Mouse (Mus musculus) B cell, adult 2 months (primary cell): ENCODE measurements around the gene Inpp5k.
A peak's percentile ranks its signal among the peaks of the same experiment; 100 is the strongest.

ENCODE experiments used
- DNase-seq, 2 experiments: peaks; one replicate each; pipeline ENCODE4 v3.0.0; 2022

The Inpp5k gene

GRCm38 (mm10) chr11:75655621-75656545 is 25.1 kb downstream of the Inpp5k start:
- peak; percentile 67 to 70 for DNase-seq

- DNase-seq: peak; percentile 39 to 42
Measured at GRCm38 (mm10) chr11:75656621-75657590, 26.1 kb downstream of the Inpp5k start.

GRCm38 (mm10) chr11:75657841-75658240 is 27.1 kb downstream of the Inpp5k start:
- no peak for DNase-seq

- no peak for DNase-seq
Measured at GRCm38 (mm10) chr11:75658311-75658710, 27.5 kb downstream of the Inpp5k start.

DNA sequence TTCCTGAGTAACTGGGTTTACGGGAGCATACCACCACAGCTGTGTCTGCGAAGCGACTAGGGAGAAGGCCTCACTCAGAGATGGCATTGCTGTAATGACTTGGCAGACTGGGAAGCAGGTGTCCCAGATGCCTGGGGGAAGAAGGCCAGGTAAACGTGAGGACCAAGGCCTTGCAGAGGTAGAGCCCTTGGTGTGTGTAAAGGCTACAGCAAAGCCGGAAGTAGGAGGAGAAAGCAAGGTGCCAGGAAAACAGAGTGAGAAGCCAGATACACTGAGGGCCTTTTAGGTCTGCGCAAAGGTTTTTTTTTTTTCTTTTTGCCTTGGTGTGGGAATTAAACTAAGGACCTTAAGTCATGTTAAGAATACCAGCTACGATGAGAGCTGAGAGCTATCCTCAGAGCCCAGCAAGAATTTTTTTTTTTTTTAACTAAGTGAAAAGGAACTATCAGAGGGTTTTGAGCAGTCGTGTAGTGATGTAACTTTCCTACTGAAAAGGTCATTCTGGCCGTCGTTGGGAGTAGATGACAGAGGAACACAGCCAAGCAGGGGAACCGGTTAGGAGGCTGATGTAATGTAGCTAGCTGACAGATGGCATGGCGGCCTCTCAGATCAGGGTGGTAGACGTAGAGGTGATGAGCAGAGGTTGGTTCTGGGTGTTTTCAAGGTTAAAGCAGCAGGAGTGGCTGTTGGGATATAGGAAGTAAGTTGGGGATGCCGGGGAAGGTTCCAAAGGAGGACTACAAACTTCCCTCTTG is 28.4 kb downstream of the Inpp5k start:
- DNase-seq: no peak

DNA sequence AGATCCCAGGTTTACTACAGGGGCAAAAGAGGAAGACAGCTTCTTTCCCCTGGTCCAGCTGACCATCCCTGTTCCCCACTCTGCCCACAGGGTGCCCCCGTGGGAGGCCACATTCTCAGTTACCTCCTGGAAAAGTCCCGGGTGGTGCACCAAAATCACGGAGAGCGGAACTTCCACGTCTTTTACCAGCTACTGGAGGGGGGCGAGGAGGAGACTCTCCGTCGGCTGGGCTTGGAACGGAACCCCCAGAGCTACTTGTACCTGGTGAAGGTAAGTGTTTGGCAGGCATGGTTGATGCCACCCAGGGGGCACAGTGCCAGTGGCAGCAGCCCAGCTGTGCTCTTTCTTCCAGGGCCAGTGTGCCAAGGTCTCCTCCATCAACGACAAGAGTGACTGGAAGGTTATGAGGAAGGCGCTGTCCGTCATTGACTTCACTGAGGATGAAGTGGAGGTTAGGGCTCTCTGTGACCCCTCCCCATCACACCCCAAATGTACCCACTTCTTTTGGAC is 29.3 kb downstream of the Inpp5k start:
- no peak for DNase-seq

GRCm38 (mm10) chr11:75660941-75661800 is 30.4 kb downstream of the Inpp5k start:
- no peak for DNase-seq

- DNase-seq: no peak
Measured at GRCm38 (mm10) chr11:75662131-75662530, 31.3 kb downstream of the Inpp5k start.

GRCm38 (mm10) chr11:75666296-75666695 is 35.5 kb downstream of the Inpp5k start:
- DNase-seq: no peak

- DNase-seq: no peak
Measured at GRCm38 (mm10) chr11:75668621-75669020, 37.8 kb downstream of the Inpp5k start.

GRCm38 (mm10) chr11:75669176-75669852 is 38.5 kb downstream of the Inpp5k start:
- DNase-seq: no peak

DNA sequence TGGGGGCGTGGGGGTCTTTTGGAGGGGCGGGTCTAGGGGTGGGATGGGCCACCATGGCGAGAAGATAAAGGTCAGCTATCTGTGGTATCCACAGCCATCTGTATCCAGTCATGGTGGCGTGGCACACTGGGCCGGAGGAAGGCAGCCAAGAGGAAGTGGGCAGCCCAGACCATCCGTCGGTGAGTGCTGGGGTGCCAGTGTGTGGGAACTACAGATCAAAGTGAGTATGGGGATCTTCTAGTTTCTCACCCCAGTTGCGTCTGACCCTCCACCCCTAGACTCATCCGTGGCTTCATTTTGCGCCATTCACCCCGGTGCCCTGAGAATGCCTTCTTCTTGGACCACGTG is 39.0 kb downstream of the Inpp5k start:
- no peak for DNase-seq

DNA sequence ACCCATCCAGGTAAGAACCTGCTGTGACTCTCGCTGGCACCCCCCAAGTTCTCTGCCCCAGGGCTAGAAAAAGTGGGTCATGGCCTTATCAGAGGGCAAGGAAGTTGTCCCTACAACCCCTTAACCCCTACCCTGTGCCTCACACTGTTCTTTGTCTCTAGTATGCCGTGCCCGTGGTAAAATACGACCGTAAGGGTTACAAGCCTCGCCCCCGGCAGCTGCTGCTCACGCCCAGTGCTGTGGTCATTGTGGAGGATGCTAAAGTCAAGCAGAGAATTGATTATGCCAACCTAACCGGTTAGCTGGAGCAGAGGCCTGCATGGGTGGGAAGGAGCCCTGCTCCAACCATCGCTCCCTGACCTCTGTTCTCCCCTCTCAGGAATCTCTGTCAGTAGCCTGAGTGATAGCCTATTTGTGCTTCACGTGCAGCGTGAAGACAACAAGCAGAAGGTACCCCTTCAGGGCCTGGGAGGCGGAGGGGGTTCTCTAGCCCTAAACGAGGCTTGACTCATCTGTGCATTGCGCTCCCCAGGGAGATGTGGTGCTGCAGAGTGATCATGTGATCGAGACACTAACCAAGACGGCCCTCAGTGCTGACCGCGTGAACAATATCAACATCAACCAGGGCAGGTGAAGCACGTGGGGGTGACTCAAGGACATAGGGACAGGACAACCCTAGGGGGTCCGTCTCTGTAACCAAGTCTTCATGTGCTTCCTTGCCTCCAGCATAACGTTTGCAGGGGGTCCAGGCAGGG is 40.8 kb downstream of the Inpp5k start:
- DNase-seq: no peak

DNA sequence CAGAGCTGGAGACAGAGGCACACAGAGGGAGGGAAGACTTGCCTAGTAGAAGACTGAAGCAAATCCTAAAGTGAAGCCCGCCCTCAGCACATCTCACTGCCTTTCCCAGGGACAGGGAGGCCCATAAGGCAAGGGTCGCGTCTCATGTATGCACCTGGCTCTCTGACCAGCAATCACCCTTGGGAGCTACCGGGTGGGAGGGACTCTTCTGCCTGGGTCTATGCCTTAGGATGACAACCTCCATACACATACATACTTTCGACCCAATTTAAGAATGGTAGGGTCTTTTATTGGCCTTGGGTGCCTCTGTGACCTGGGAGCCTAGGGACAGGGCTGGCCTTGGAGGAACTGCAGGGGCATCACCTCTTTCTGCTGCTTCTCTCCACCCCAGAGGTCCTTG is 42.6 kb downstream of the Inpp5k start:
- no peak for DNase-seq

GRCm38 (mm10) chr11:75674875-75675274 is 44.1 kb downstream of the Inpp5k start:
- no peak for DNase-seq

GRCm38 (mm10) chr11:75677881-75678746 is 47.3 kb downstream of the Inpp5k start:
- DNase-seq: no peak

GRCm38 (mm10) chr11:75678747-75679438 is 48.1 kb downstream of the Inpp5k start, which contains the start of gene Crk:
Crk (plus strand) TSS chr11:75679259.
- peak; percentile 99 to 100 for DNase-seq

DNA sequence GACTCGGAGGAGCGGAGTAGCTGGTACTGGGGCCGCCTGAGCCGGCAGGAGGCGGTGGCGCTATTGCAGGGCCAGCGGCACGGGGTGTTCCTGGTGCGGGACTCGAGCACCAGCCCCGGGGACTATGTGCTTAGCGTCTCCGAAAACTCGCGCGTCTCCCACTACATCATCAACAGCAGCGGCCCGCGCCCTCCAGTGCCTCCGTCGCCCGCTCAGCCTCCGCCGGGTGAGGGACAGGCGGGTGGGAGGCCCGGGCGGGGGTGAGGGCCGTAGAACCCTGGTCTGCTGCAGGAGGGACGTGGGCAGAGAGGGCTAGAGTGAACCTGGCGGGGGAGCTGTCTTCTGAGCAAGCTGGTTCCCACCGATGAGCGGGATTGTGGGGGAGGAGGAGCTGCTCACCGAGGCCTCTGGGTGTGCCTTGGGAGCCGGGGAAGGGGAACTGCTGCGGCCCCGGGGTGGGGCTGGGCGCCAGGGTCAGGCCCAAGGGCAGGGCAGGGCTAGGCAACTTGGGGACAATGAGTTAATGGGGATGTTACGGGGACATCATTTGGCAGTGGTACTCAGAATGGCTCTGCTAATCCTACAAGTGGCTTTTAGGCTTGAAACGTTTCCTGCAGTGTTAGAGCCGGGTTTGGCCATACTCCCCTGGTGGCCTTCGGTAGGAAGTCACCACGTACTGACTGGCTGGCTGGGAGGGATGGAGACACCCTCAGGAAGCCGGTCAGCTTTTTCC is 48.8 kb downstream of the Inpp5k start:
- peak; percentile 62 to 67 for DNase-seq
